Mouse (Mus musculus) ES-Bruce4 (cell line): ENCODE results near the gene Tst. TPM values are rescaled to one million over a fixed set of nuclear protein-coding genes. Genes with fewer than 3 reads are reported as not detected.

Experiments
- H3K27ac ChIP-seq: 2 replicates; pipeline ENCODE4 v1.5.1; 2012; ENCODE audit warnings: low read length, inconsistent platforms; ENCODE audit not compliant: insufficient read depth
- H3K27me3 ChIP-seq: 2 replicates; pipeline ENCODE4 v1.6.1; 2012; ENCODE audit warnings: mild to moderate bottlenecking, low read length, inconsistent platforms; ENCODE audit not compliant: control insufficient read depth, poor library complexity, insufficient read depth, severe bottlenecking
- H3K36me3 ChIP-seq: 2 replicates; pipeline ENCODE4 v1.6.1; 2012; ENCODE audit warnings: inconsistent platforms, mild to moderate bottlenecking, low read length, moderate library complexity; ENCODE audit not compliant: control insufficient read depth, poor library complexity, insufficient read depth, severe bottlenecking
- H3K4me1 ChIP-seq: one replicate; pipeline ENCODE4 v1.8.1; 2011; ENCODE audit warnings: low read length; ENCODE audit not compliant: control insufficient read depth, insufficient read depth
- H3K4me3 ChIP-seq: 2 replicates; pipeline ENCODE4 v1.5.1; 2011; ENCODE audit warnings: low read depth, mild to moderate bottlenecking, low read length
- H3K9ac ChIP-seq: 2 replicates; pipeline ENCODE4 v1.6.1; 2012; ENCODE audit warnings: low read depth, mild to moderate bottlenecking, inconsistent platforms; ENCODE audit not compliant: poor library complexity, severe bottlenecking
- H3K9me3 ChIP-seq: replicated peaks from 2 replicates; pipeline ENCODE4 v1.6.1; 2012; ENCODE audit warnings: mild to moderate bottlenecking, low read length, inconsistent platforms; ENCODE audit not compliant: control insufficient read depth, poor library complexity, insufficient read depth, severe bottlenecking
- CTCF ChIP-seq: IDR thresholded peaks from one replicate; pipeline ENCODE4 v1.8.1; 2011; ENCODE audit warnings: low read depth, low read length
- EP300 ChIP-seq: IDR thresholded peaks from 2 replicates; pipeline ENCODE4 v1.6.1; 2011; ENCODE audit warnings: low read depth, low read length; ENCODE audit not compliant: insufficient read depth
- POLR2A ChIP-seq: IDR thresholded peaks from one replicate; pipeline ENCODE4 v1.8.1; 2011; ENCODE audit warnings: low read length; ENCODE audit not compliant: insufficient read depth
- polyA plus RNA-seq: library from polyadenylated mRNA; stranded (reverse); fragments of >200 nt; gene quantifications from 2 replicates; pipeline ENCODE4 v1.2.4, GENCODE M21; 2011; ENCODE audit warnings: low read depth; ENCODE audit not compliant: missing spikeins, insufficient read depth, insufficient read length

The Tst gene
- polyA plus RNA-seq, 1 experiment = 9.8 TPM

GRCm38 (mm10) chr15:78378556-78378955 is 27.2 kb downstream of the Tst start:
- Histone ChIP-seq H3K27me3 (no peaks in the 10 kb centered on the region), H3K4me3 (no peak overlapping the region), H3K9me3 (peaks cover 2% of the 10 kb centered on the region), H3K27ac (no peak overlapping the region), H3K4me1 (no peaks in the 10 kb centered on the region), H3K9ac (no peak overlapping the region), H3K36me3 (no peaks in the 10 kb centered on the region)
- TF ChIP-seq CTCF = no peak
- TF ChIP-seq EP300 = no peak
- TF ChIP-seq POLR2A = no peak

DNA sequence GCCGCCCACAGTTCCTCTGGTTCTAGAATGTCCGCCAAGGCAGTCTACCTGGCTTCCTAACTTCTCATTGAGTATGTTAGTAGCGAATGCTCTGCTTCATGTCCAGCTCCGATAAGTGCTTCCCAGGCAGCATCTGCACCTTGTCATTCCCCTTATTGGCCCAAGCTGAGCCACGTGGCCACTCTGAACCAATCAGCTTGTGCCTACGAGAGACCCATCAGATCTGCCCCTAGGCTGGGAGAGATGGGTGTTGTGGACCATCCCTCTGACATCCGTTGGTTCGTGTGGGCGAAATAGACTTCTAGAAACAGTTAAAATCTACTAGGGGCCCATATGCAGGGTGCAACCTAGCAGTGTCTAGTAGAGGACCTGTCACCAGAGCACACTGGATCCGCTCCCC is 27.8 kb downstream of the Tst start:
- H3K9ac ChIP-seq = no peak overlapping the region
- H3K27ac ChIP-seq = no peak overlapping the region
- no peaks in the 10 kb centered on the region for H3K36me3 ChIP-seq
- no peak overlapping the region for H3K4me3 ChIP-seq
- H3K9me3 ChIP-seq = no peaks in the 10 kb centered on the region
- TF ChIP-seq POLR2A (no peak), CTCF (no peak), EP300 (no peak)
- H3K27me3 ChIP-seq = no peaks in the 10 kb centered on the region
- H3K4me1 ChIP-seq = no peaks in the 10 kb centered on the region

DNA sequence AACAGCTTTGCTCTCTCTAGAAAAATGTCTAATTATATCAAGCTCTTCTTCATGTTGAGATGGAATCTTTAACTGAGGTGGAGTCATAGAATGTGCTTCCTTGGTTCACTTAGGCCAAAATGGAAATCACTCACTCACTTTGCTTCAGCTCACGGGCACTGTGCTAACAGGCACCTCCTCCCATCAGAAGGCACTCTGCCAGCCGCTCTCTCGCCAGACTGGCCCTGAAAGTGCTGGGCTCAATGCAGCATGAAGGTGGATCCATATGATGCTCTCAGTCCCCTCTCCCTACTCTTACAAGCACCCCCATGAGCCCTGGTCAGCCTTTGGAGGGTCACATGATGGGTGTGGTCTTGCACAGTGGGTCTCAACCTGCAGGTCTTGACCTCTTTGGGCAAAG is 31.5 kb downstream of the Tst start:
- no peak overlapping the region for H3K9ac ChIP-seq
- no peaks in the 10 kb centered on the region for H3K9me3 ChIP-seq
- no peak for TF ChIP-seq CTCF
- TF ChIP-seq POLR2A = no peak
- TF ChIP-seq EP300 = no peak
- H3K4me3 ChIP-seq = no peak overlapping the region
- H3K36me3 ChIP-seq = no peaks in the 10 kb centered on the region
- no peaks in the 10 kb centered on the region for H3K4me1 ChIP-seq
- no peaks in the 10 kb centered on the region for H3K27me3 ChIP-seq
- H3K27ac ChIP-seq = no peak overlapping the region

- H3K27ac ChIP-seq = no peak overlapping the region
- H3K4me1 ChIP-seq = no peaks in the 10 kb centered on the region
- TF ChIP-seq EP300 (no peak), POLR2A (no peak), CTCF (no peak)
Measured at GRCm38 (mm10) chr15:78372796-78373195, 32.9 kb downstream of the Tst start.

GRCm38 (mm10) chr15:78369641-78370040 is 36.1 kb downstream of the Tst start:
- H3K4me3 ChIP-seq = no peak overlapping the region
- no peaks in the 10 kb centered on the region; the same call in 1 of the 2 replicates for H3K27me3 ChIP-seq
- H3K36me3 ChIP-seq = no peaks in the 10 kb centered on the region
- H3K9me3 ChIP-seq = no peaks in the 10 kb centered on the region
- H3K27ac ChIP-seq = no peak overlapping the region
- no peak overlapping the region for H3K9ac ChIP-seq
- no peaks in the 10 kb centered on the region for H3K4me1 ChIP-seq
- no peak for TF ChIP-seq EP300
- no peak for TF ChIP-seq CTCF
- no peak for TF ChIP-seq POLR2A

More at GRCm38 (mm10) chr15:78372796-78373195, 32.9 kb downstream of the Tst start:
- H3K9ac ChIP-seq = no peak overlapping the region
- H3K27me3 ChIP-seq = no peaks in the 10 kb centered on the region
- no peak overlapping the region for H3K4me3 ChIP-seq
- no peaks in the 10 kb centered on the region for H3K9me3 ChIP-seq
- no peaks in the 10 kb centered on the region for H3K36me3 ChIP-seq

DNA sequence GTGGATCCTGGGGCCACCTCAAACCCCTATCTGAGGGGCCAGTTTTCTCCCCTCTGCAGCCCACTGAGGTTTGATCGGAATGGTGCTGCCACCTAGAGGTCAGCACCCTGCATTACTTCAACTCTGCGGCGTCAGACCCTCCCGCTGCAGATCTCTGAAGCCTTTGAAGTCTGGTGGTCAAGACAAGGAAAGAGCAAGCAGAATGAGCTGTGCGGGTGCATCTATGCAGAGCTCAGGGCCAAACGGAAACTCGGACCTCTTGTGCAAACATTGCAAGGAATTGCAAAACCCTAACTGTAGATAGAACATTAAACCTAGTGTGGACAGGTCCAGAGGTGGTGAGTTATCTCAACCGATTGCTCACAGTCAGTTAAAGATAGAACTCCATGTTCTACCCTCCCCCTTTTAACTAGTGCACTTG is 36.8 kb downstream of the Tst start:
- Histone ChIP-seq H3K27ac (no peak overlapping the region), H3K9ac (no peak overlapping the region), H3K27me3 (no peaks in the 10 kb centered on the region; the same call in 1 of the 2 replicates), H3K4me3 (no peak overlapping the region), H3K9me3 (no peaks in the 10 kb centered on the region), H3K36me3 (no peaks in the 10 kb centered on the region), H3K4me1 (no peaks in the 10 kb centered on the region)
- TF ChIP-seq CTCF (peak; percentile 84), POLR2A (no peak)
